Mouse (Mus musculus) CH12.LX (cell line): ENCODE measurements around the gene Tmcc1.

Source experiments
- CTCF ChIP-seq, 2 experiments: IDR thresholded peaks in 1 of 2; conservative IDR thresholded peaks in 1 of 2; 2 replicates each; pipeline ENCODE4 v1.5.1; 2011 to 2012; ENCODE audit warnings: low read depth in 2 of 2, low read length in 2 of 2, improper control_type of control experiment in 1 of 2, inconsistent platforms in 1 of 2, mild to moderate bottlenecking in 1 of 2, moderate library complexity in 1 of 2
- ELF1 ChIP-seq: IDR thresholded peaks from 2 replicates; pipeline ENCODE4 v1.6.1; 2014; ENCODE audit warnings: low read depth, mild to moderate bottlenecking, inconsistent platforms, low read length, improper control_type of control experiment
- HCFC1 ChIP-seq: IDR thresholded peaks from 2 replicates; pipeline ENCODE4 v1.6.1; 2012; ENCODE audit warnings: low read depth, mild to moderate bottlenecking, inconsistent platforms, low read length, improper control_type of control experiment
- JUN ChIP-seq: IDR thresholded peaks from 2 replicates; pipeline ENCODE4 v1.6.1; 2011; ENCODE audit warnings: low read depth, mild to moderate bottlenecking, low read length, improper control_type of control experiment, moderate library complexity; ENCODE audit not compliant: insufficient read depth
- MAX ChIP-seq: IDR thresholded peaks from 2 replicates; pipeline ENCODE4 v1.6.1; 2011; ENCODE audit warnings: low read length, improper control_type of control experiment
- MXI1 ChIP-seq: IDR thresholded peaks from 2 replicates; pipeline ENCODE4 v1.6.1; 2011; ENCODE audit warnings: mild to moderate bottlenecking, low read depth, low read length, improper control_type of control experiment
- MYC ChIP-seq: IDR thresholded peaks from 2 replicates; pipeline ENCODE4 v1.6.1; 2011; ENCODE audit warnings: low read depth, mild to moderate bottlenecking, improper control_type of control experiment, low read length
- POLR2A ChIP-seq: IDR thresholded peaks from 2 replicates; pipeline ENCODE4 v1.6.1; 2011; ENCODE audit warnings: low read depth, mild to moderate bottlenecking, improper control_type of control experiment, low read length
- POLR2AphosphoS2 ChIP-seq: IDR thresholded peaks from 2 replicates; pipeline ENCODE4 v1.6.1; 2011; ENCODE audit warnings: low read depth, low read length, improper control_type of control experiment
- SIN3A ChIP-seq: IDR thresholded peaks from 2 replicates; pipeline ENCODE4 v1.6.1; 2012; ENCODE audit warnings: low read length, improper control_type of control experiment, inconsistent platforms
- TBP ChIP-seq: conservative IDR thresholded peaks from 2 replicates; pipeline ENCODE4 v1.6.1; 2011; ENCODE audit warnings: low read depth, low read length, improper control_type of control experiment
- TCF12 ChIP-seq: IDR thresholded peaks from 2 replicates; pipeline ENCODE4 v1.6.1; 2014; ENCODE audit warnings: low read depth, mild to moderate bottlenecking, inconsistent platforms, low read length, improper control_type of control experiment
- USF1 ChIP-seq: IDR thresholded peaks from 2 replicates; pipeline ENCODE4 v1.6.1; 2014; ENCODE audit warnings: low read depth, mild to moderate bottlenecking, inconsistent platforms, low read length, improper control_type of control experiment

DNA sequence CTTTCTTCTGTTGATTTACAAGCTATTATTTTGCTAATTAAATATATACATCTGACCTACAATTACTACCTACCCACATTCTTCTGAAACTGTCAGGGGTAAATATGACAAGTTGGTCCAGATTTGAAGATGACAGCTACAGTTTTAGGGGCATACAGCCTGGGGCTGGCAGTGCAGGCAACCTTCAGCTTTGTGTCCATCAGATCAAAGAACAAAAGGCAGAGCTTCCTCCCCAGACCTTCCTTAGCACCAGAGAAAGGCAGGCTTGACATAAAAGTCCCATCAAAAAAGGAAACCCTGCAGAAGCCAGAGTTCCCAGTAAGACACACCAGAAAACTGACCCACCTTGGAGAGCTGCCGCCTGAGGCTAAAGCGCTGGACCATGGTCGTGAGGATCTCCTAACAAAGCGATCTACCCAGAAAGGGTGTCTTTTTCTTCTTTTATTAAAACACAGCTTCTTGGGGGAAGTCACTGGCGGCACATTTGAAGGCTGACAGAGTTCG is 86.3 kb downstream of the Tmcc1 start:
- TF ChIP-seq ELF1 (no peak), CTCF (conservative IDR thresholded peaks at IDR 0.05 in 1 of 2, IDR thresholded peaks at IDR 0.05 in 1 of 2; ENCODE audit: low read depth in 2 of 2, low read length in 2 of 2) (no peak), POLR2AphosphoS2 (no peak), MYC (no peak), TBP (no peak), USF1 (no peak), JUN (no peak), MAX (no peak), MXI1 (no peak), TCF12 (no peak), SIN3A (no peak), POLR2A (no peak), HCFC1 (no peak)
